Mouse (Mus musculus) liver, postnatal 0 days (tissue): ENCODE results near the gene Hc.

Experiments
- CTCF ChIP-seq: sonication (generic); IDR thresholded peaks from 2 replicates; pipeline ENCODE4 v1.5.1; 2016; ENCODE audit warnings: antibody characterized with exemption, low read depth
- EP300 ChIP-seq: IDR thresholded peaks from 2 replicates; pipeline ENCODE4 v1.6.1; 2016; ENCODE audit warnings: antibody characterized with exemption, low read depth, mild to moderate bottlenecking

DNA sequence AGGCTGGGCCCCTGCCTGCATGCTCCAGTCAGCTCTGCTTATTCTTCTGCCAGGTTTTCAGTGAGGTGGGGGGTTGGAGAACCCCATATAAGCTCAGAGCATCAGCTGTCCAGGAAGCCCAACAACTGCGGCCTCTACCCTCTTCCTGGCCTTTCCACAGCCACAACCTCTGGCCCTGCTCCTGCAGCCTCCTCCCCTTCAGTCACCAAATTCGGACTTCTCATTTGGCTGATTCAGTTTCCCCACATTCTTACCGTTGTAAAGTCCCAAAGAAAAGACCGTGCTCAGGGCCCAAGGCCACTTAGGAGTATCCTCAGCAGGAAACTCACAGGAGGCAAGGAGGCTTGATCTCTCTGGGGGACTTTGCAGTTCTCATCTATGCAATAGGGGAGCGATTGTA is 104.3 kb downstream of the Hc start:
- TF ChIP-seq CTCF (no peak), EP300 (no peak)
